Mouse (Mus musculus): Measurements from ENCODE around the gene Gm13889. TPM values are rescaled to one million over a fixed set of nuclear protein-coding genes. Genes with fewer than 3 reads are reported as not detected.

The Gm13889 gene
- polyA plus RNA-seq, 1 experiment from 2014 or later = 3.3 TPM

Other genes starting within 250 kb of the Gm13889 start
- gene Ext2, start 134.6 kb downstream of the Gm13889 start, polyA plus RNA-seq (2015; fragmentation: Nextera tagmentation; extraction: Ambion mirVana) = 48.3 and 49.5 TPM in 2 replicates
- gene Accs, start 107.3 kb downstream of the Gm13889 start, polyA plus RNA-seq (2015; fragmentation: Nextera tagmentation; extraction: Ambion mirVana) = 5.7 and 7.7 TPM in 2 replicates
- 0.12 and 0.23 TPM in 2 replicates for gene Accsl, start 88.0 kb downstream of the Gm13889 start, polyA plus RNA-seq (2015; fragmentation: Nextera tagmentation; extraction: Ambion mirVana)
- not detected in 2 replicates for gene Gm27027, start 39.2 kb upstream of the Gm13889 start, polyA plus RNA-seq (2015; fragmentation: Nextera tagmentation; extraction: Ambion mirVana)
- 62.2 and 78.8 TPM in 2 replicates for gene Alkbh3, start 53.6 kb upstream of the Gm13889 start, polyA plus RNA-seq (2015; fragmentation: Nextera tagmentation; extraction: Ambion mirVana)
- 68.8 and 73.6 TPM in 2 replicates for gene Hsd17b12, start 200.8 kb upstream of the Gm13889 start, polyA plus RNA-seq (2015; fragmentation: Nextera tagmentation; extraction: Ambion mirVana)